Mouse (Mus musculus) Muller cell, postnatal 12 days (primary cell): ENCODE data around the gene Creb3l2.
A peak's percentile ranks its signal among the peaks of the same experiment; 100 is the strongest.

Source experiments
- DNase-seq: peaks from one replicate; pipeline ENCODE4 v3.0.0-alpha.2; 2015; ENCODE audit errors: inconsistent ontology term

The Creb3l2 gene

GRCm38 (mm10) chr6:37325906-37326602, 115.9 kb downstream of the Creb3l2 start:
- DNase-seq: no peak

- DNase-seq: no peak
These were observed 116.9 kb downstream of the Creb3l2 start for GRCm38 (mm10) chr6:37325076-37325475.

GRCm38 (mm10) chr6:37322641-37323040, 119.3 kb downstream of the Creb3l2 start:
- no peak for DNase-seq

DNA sequence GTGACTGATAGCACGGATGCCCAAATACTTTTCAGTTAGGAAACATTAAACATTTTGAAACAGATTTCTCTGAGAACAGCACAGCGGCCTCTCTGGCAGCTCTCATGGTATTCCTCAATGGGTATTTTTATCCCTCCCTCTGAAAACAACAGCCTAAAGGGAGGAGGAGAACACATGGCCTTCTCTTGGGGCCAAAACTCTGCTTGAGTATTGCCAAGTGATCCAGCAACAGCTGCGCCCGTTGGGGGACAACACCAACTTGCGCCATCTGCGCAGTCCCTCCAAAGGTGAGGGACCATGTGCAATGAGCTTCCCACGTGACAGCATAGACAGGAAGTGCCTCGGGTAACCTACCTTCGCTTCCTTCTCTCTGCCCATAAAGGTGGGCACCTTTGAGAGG, 119.9 kb downstream of the Creb3l2 start:
- no peak for DNase-seq

- DNase-seq: no peak
These were observed 124.0 kb downstream of the Creb3l2 start for GRCm38 (mm10) chr6:37317904-37318303.

GRCm38 (mm10) chr6:37315440-37315839, 126.5 kb downstream of the Creb3l2 start:
- DNase-seq: no peak

DNA sequence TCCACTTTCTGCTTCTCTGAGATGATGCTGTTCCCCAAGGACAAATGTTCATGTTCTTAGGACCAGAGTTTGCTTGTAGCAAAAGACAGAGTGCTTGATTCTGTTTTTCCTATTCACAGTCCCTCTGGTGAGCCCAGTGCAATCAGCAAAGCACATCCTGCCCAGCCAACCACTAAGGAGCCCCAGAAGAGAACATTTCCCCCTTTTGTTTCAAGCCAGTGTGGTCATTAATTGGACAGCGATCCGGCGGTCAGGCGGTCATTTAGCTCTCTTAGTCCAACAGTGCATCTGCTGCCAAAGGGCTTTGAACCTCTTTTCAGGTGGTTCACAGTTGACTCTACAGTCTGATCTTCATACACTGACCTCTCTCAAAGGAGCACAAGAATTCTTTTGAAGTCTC, 131.3 kb downstream of the Creb3l2 start:
- peak; percentile 53 for DNase-seq

DNA sequence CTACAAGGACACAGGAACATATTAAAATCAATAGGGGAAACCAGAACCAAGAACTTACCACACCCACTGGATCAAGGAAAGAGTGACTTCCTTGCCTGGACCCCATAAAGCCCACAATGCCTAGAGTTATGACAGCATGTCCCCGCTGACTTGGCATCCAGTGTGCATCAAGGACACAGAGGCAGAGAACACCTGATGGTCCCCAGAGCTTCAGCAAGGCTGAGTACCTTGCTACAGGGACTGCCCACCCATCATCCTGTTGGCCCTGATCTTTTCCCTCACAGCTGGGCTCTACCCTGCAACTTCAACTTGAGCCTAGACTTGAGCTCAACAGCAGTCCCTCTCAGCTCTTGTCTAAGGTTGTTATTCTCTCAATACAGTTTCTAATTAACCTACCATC, 135.3 kb downstream of the Creb3l2 start:
- DNase-seq: no peak

DNA sequence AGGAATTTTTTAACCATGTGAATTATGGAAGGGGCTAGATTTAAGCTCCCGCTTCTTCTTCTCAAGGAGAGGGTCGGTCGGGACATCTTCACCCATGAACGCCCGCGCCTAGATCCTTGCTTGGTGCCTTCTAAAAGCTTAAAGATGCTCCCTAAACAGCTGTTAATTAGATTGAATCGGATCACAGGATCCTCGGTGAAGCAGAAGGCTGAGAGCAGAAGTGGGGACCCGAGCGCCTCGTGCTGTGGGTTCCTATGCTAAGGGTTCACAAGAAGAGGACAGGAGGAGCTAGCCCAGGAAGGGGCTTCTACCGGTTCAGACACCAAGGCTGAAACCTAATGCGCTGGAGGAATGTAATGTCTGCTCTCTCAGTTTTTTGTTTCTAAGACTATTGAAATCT, 141.5 kb downstream of the Creb3l2 start:
- DNase-seq: no peak

DNA sequence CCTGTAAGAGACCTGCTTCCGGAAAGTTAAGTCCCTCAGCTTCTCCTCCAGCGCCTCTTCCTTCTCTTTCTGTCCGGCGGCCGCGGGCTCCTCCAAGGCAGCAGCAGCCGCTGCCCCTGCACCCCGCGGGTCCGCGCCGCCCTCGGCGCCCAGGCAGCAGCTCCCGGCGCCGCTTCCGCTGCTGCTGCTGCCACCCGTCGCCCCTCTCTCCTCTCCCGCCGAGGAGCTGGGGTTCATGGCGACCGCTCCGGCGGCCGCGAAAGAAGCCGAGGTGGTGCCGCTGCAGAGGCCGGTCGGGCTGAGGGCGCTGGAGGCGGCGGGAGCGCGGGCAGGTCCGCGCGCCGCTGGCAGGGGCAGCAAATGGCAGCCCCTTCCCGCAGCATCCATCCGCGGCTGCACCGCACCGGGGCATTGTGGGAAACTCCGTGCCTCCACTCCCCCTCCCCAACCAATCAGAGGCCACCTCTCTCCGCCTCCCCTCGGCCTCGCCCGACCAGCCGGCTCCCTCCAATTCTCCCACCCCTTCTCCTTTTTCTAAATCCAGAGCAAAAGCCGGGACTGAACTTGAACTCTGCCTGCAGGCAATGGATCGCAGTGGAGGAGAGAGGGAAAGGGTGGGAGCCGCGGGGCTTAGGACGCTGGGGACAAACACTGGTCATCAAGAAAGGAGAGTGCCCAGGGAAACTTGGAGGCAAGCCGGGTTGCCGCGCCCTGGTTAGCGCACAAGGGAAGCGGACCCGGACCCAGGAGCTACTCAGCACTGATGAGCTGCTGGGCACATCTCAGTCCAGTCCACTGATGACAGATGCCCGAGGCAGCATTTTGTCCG, 142.2 kb downstream of the Creb3l2 start, which contains the start of gene Dgki:
Gene Dgki, minus strand, starts transcription at position 623 of the 829 bp plus-strand sequence.
- DNase-seq: peak; percentile 53

DNA sequence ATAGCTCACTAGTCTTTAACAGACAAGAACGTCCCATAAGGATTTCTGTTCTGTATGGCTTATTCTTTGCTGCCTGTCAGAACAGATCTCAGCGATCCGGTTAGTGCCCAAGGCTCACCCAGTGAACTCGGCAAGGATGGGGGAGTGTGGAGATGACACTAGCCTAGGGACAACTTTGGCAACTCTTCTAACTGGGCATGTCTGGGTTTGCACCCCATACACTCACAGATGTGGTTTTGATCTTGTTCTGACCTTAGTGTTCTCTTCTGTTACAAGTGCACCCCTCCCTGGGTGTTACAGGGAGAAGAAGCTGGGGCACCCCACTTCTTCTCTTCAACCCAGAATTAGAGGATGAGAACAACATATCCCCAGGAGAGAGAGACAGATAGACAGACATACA, 143.0 kb downstream of the Creb3l2 start:
- peak; percentile 25 for DNase-seq

DNA sequence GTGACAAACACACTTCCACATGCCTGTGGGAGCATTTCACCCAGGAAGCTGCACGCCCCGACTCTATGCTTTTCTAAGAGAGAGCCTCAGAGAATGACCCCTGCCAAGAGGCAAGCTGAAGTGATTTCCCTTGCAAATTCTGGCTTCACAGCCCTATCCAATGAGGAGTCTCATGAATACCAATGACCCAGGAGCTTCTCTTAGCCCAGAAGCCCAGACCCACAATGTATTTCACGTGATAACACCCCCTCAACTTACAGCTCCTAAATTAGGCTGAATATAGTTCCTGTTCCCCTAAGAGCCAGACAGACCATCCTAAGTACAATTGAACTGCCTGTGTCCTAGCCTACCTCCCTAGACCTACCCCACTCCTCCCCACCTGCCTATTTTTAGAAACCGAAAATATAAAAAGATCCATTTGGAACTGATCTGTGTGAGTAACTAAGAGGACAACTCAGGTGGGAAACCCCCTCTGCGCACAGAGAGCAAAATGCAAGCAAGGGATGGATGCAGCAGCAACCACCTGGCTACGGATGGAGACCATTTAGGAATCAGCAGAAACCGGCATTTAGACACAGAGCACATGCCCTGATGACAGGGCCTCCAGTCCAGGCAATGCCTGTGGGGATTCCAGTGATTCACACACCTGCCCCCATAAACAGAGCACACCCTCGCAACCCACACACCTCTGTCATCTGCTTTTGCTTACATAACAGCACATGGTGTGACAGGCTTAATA, 144.0 kb downstream of the Creb3l2 start:
- no peak for DNase-seq

DNA sequence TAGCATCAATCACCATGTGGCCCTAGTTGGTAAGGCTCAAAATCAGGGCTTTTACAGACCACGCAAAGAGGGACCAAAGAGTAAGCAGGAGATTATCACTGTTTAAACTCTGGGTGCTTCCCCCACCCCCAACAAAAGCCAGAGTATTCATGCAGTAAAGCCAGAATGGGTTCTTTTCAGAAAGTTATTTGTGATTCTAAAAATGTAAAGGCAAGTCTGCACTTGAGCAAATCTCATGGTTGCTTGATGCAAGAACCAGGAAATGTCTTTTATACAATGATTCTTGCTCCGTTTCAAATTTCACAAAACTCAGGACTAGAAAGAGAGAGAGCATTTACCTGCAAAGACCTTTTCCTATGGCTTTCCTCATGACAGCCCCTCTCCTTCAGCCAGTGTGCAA, 149.9 kb downstream of the Creb3l2 start:
- no peak for DNase-seq

DNA sequence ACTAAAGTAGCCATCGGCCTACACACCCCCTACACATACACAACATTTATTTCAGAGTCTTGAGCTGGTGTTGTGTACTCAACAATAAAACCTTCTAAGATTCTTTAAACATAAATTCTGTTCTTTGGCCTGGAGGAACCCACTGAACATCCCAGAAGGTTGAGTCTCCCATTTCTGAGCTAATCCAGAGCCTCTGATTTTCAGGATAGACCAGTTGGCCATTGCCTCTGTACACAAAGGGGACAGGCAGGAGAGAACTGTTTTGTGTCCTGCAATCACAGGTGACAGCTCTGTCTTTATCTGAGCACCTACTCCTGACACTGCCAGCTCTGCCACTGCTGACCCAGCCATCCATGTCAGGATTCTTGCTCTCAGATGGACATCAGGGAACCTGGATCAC, 150.8 kb downstream of the Creb3l2 start:
- no peak for DNase-seq

DNA sequence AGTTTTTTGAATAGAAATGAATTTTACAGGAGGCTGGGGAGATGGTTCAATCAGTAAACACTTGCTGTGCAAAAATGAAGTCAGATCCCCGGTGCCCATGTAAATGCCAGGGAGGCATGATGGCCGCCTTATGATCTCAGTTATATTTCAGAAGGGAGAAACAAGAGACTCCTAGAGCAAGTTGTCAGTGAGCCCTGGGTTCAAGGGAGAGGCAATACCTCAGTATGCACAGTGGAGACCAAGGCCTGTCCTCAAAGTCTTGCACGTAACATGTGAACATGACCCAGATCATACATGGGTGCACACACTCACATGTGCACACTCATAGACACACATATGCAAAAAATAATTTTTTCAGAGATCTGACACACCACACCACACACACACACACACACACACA, 151.3 kb downstream of the Creb3l2 start:
- no peak for DNase-seq

- no peak for DNase-seq
These were observed 155.8 kb downstream of the Creb3l2 start for GRCm38 (mm10) chr6:37286134-37286533.

DNA sequence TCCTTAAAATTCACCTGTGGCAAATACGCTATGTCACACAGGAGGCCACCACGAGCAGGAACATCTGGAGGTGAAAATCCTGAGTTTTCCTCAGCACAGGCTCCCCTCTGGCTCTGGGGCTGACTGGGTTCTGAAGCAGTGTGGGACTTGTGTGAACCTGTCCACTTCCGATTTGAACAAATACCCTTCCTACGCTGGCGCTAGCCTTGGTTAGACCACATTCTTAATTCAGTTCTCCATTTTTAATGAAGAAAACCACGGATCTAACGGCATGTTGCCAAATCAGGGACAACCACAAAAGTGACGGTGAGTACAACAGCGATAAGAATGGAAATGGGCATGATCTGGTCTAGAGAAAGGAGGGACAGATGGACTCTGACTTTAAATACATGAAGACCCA, 157.1 kb downstream of the Creb3l2 start:
- no peak for DNase-seq

- DNase-seq: no peak
These were observed 158.6 kb downstream of the Creb3l2 start for GRCm38 (mm10) chr6:37283336-37283735.

DNA sequence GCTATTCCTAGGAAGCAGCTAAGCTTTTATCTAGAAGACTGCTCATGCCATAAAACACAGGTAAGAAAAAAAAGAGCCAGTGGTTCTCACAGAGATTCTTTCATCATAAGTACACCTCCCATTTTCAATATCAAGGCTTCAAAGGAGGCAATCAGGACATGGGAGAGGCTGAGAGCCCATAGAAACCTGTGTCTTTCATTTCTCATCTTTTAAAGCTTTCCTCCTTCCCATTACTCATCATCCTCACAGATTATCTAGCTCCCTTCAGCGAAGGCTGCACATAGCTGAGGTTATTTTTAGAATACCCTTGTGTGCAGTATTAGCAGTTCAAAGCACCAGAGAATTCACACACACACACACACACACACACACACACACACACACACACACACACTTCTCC, 159.3 kb downstream of the Creb3l2 start:
- DNase-seq: no peak
